Mouse (Mus musculus): ENCODE data around the gene Bptf. TPM values are rescaled to one million over a fixed set of nuclear protein-coding genes. Genes with fewer than 3 reads are reported as not detected.
"Not testable (repeated sequence)": the region's sequence is repeated elsewhere in the genome, so short reads cannot be mapped to it uniquely, and the experiment has no call there.

Bptf gene
- total and polyA plus RNA-seq, 2 experiments from 2014 or later = 20.4 to 41.5 TPM

- Histone ChIP-seq H3K4me3 (ENCODE audit: low read depth, low read length) (no peak overlapping the region), H3K4me1 (ENCODE audit: insufficient read depth, low read length) (no peaks in the 10 kb centered on the region), H3K27ac (ENCODE audit: low read depth, low read length) (no peak overlapping the region), H3K9me3 (ENCODE audit: low read length) (no peaks in the 10 kb centered on the region), H3K27me3 (ENCODE audit: insufficient read depth, low read length) (no peaks in the 10 kb centered on the region), H3K4me2 (ENCODE audit: low read depth, low read length, poor library complexity, severe bottlenecking) (no peak overlapping the region), H3K9ac (replicated peaks; ENCODE audit: low read length, poor library complexity, severe bottlenecking) (no peak overlapping the region), H3K36me3 (ENCODE audit: insufficient read depth, low read length) (no peaks in the 10 kb centered on the region)
- 53% methylated on average over 7 of the region's 8 CpGs for WGBS
- peak; percentile 39 for DNase-seq (ENCODE audit: low spot score)
- ATAC-seq (ENCODE audit: low FRiP score) = no peak
- TF ChIP-seq CTCF (IDR thresholded peaks at IDR 0.05) = no peak
Observed at GRCm38 (mm10) chr11:107001760-107002675, 129.9 kb downstream of the Bptf start.

- peak overlapping the region; percentile 24 for H3K4me3 ChIP-seq (ENCODE audit: low read depth, low read length)
- H3K36me3 ChIP-seq (ENCODE audit: insufficient read depth, low read length) = peaks cover 3% of the 10 kb centered on the region; the same call in 1 of the 2 replicates
- H3K27me3 ChIP-seq (ENCODE audit: insufficient read depth, low read length) = no peaks in the 10 kb centered on the region
- TF ChIP-seq CTCF (IDR thresholded peaks at IDR 0.05) = no peak
- WGBS = 80% methylated on average over 9 of the region's 9 CpGs
- DNase-seq (ENCODE audit: low spot score) = no peak
- no peaks in the 10 kb centered on the region for H3K9me3 ChIP-seq (ENCODE audit: low read length)
- H3K9ac ChIP-seq (replicated peaks; ENCODE audit: low read length, poor library complexity, severe bottlenecking) = peak overlapping the region; percentile 37
- peak overlapping the region; percentile 51 for H3K4me2 ChIP-seq (ENCODE audit: low read depth, low read length, poor library complexity, severe bottlenecking)
- H3K27ac ChIP-seq (ENCODE audit: low read depth, low read length) = peak overlapping the region; percentile 87
- H3K4me1 ChIP-seq (ENCODE audit: insufficient read depth, low read length) = no peaks in the 10 kb centered on the region
- ATAC-seq (ENCODE audit: low FRiP score) = no peak
Observed at GRCm38 (mm10) chr11:106999949-107000513, 131.9 kb downstream of the Bptf start.

DNA sequence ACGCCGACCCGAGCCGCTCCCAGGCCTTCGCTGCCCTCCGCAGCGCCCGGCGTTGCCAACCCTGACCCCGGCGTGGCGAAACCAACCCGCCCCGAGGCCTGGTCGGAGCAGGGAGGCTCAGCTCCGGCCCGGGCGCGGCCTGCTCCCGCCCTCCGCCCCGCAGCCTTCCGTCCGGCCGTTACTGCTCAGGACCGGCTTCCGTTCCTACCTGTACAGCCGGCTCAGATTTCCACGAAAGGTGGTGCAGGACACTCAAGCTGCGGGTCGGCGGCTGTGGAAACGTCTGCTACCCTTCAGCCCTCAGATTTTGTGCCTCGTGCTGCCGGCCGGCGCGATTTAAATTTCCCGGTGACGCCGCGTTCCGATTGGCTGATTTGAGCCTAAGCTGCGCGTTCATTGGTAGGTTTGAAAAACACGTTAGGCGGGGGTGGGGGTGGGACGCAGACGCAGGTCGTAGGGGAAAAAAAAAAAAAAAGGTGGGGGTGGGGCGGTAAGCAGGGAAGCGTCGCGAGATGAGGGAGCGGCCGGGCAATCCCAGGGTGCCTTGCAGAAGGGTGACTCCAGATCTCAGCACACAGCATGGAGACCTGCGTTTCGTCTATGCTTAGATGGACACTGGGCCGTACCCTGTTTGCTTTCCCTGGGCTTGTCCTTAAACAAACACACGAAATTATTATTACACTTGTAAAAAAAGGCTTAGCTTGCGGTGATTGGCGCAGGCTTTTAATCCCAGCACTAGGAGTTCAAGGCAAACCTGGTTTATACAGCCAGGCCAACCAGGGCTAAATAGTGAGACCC, 132.6 kb downstream of the Bptf start, which contains the start of gene Kpna2:
Gene Kpna2, minus strand, starts transcription at position 391 of the 798 bp plus-strand sequence.
- under 1% methylated on average over 58 of the region's 62 CpGs for WGBS
- Histone ChIP-seq H3K9ac (replicated peaks; ENCODE audit: low read length, poor library complexity, severe bottlenecking) (peak within 1 kb of the TSS; percentile 58), H3K4me2 (ENCODE audit: low read depth, low read length, poor library complexity, severe bottlenecking) (peak within 1 kb of the TSS; percentile 56), H3K9me3 (ENCODE audit: low read length) (no peaks in the 10 kb centered on the region), H3K27me3 (ENCODE audit: insufficient read depth, low read length) (no peaks in the 10 kb centered on the region), H3K36me3 (ENCODE audit: insufficient read depth, low read length) (peaks cover 3% of the 10 kb centered on the region; the same call in 1 of the 2 replicates), H3K4me1 (ENCODE audit: insufficient read depth, low read length) (no peaks in the 10 kb centered on the region), H3K4me3 (ENCODE audit: low read depth, low read length) (peak within 1 kb of the TSS; percentile 82), H3K27ac (ENCODE audit: low read depth, low read length) (peak within 1 kb of the TSS; percentile 87)
- no peak for TF ChIP-seq CTCF (IDR thresholded peaks at IDR 0.05)
- DNase-seq (ENCODE audit: low spot score) (peak; percentile 95), ATAC-seq (ENCODE audit: low FRiP score) (peak; percentile 95)

DNA sequence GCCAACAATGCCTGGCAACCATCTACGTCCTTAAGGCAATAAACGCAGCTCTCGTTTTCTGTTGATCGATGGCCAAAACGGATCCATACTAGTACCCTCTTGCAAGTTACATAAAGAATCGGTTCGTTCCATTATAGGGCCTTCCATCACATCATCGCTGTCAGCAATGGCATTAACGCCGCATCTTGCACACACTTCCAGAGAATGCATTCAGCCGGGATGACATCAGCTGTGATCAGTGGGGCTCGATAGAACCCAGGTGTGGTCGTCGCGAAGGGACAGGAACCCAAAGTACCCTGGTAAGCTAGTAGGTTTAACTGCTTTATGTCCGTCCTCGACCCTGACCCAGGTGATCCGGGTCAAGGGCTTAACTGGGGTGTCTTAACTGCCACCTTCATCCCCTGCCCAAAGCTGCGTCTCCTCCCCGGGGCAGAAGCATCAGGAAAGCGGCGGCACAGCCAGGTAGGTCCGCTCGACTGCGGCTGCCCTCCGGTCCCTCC, 133.2 kb downstream of the Bptf start:
- ATAC-seq (ENCODE audit: low FRiP score) (no peak), DNase-seq (ENCODE audit: low spot score) (peak; percentile 31)
- Histone ChIP-seq H3K4me1 (ENCODE audit: insufficient read depth, low read length) (no peaks in the 10 kb centered on the region), H3K27me3 (ENCODE audit: insufficient read depth, low read length) (no peaks in the 10 kb centered on the region), H3K9me3 (ENCODE audit: low read length) (no peaks in the 10 kb centered on the region), H3K9ac (replicated peaks; ENCODE audit: low read length, poor library complexity, severe bottlenecking) (peak overlapping the region; percentile 58), H3K4me2 (ENCODE audit: low read depth, low read length, poor library complexity, severe bottlenecking) (peak overlapping the region; percentile 56), H3K4me3 (ENCODE audit: low read depth, low read length) (peak overlapping the region; percentile 82), H3K27ac (ENCODE audit: low read depth, low read length) (peak overlapping the region; percentile 62), H3K36me3 (ENCODE audit: insufficient read depth, low read length) (peaks cover 3% of the 10 kb centered on the region; the same call in 1 of the 2 replicates)
- TF ChIP-seq CTCF (IDR thresholded peaks at IDR 0.05) = no peak
- under 1% methylated on average over 26 of the region's 26 CpGs for WGBS

GRCm38 (mm10) chr11:106997976-106998375, 134.0 kb downstream of the Bptf start:
- Histone ChIP-seq H3K4me2 (ENCODE audit: low read depth, low read length, poor library complexity, severe bottlenecking) (peak overlapping the region; percentile 56), H3K4me3 (ENCODE audit: low read depth, low read length) (peak overlapping the region; percentile 82), H3K36me3 (ENCODE audit: insufficient read depth, low read length) (peaks cover 3% of the 10 kb centered on the region; the same call in 1 of the 2 replicates), H3K27me3 (ENCODE audit: insufficient read depth, low read length) (no peaks in the 10 kb centered on the region), H3K4me1 (ENCODE audit: insufficient read depth, low read length) (no peaks in the 10 kb centered on the region), H3K9me3 (ENCODE audit: low read length) (no peaks in the 10 kb centered on the region), H3K9ac (replicated peaks; ENCODE audit: low read length, poor library complexity, severe bottlenecking) (peak overlapping the region; percentile 58; the same call in 1 of the 2 replicates), H3K27ac (ENCODE audit: low read depth, low read length) (peak overlapping the region; percentile 62)
- no peak for ATAC-seq (ENCODE audit: low FRiP score)
- no peak for DNase-seq (ENCODE audit: low spot score)
- TF ChIP-seq CTCF (IDR thresholded peaks at IDR 0.05) = no peak
- WGBS = 12% methylated on average over 5 of the region's 5 CpGs

DNA sequence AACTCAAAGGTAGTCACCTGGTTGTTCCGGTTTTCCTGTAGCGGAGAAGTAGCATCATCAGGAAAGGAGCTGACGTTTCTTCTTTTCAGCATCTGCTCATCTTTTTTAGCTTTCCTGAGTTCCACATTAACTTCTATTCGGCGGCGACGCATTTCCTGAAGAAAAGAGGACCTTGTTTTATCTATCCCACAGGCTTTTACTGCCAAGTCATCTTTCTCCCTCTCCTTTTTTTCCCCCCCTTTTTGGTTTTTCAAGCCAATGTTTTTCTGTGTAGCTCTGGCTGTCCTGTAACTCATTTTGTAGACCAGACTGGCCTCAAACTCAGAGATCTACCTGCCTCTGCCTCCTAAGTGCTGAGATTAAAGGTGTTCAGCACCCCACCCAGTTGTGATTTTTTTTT, 135.4 kb downstream of the Bptf start:
- H3K27ac ChIP-seq (ENCODE audit: low read depth, low read length); H3K4me2 ChIP-seq (ENCODE audit: low read depth, low read length, poor library complexity, severe bottlenecking); H3K9me3 ChIP-seq (ENCODE audit: low read length); ATAC-seq (ENCODE audit: low FRiP score); H3K4me1 ChIP-seq (ENCODE audit: insufficient read depth, low read length); DNase-seq (ENCODE audit: low spot score); H3K9ac ChIP-seq (replicated peaks; ENCODE audit: low read length, poor library complexity, severe bottlenecking); H3K4me3 ChIP-seq (ENCODE audit: low read depth, low read length); H3K36me3 ChIP-seq (ENCODE audit: insufficient read depth, low read length); H3K27me3 ChIP-seq (ENCODE audit: insufficient read depth, low read length): not testable (repeated sequence)
- 95% methylated on average over 7 of the region's 7 CpGs for WGBS

All from midbrain, postnatal 0 days (tissue).